Mouse (Mus musculus) embryo, embryonic 10 days (tissue): Measurements from ENCODE around the gene Gabarap.
"Not testable (repeated sequence)": the region's sequence is repeated elsewhere in the genome, so short reads cannot be mapped to it uniquely, and the experiment has no call there.

Source experiments
- DNase-seq: peaks from one replicate; pipeline ENCODE4 v3.0.0-alpha.2; 2015; ENCODE audit warnings: low spot score

Gene Gabarap

DNA sequence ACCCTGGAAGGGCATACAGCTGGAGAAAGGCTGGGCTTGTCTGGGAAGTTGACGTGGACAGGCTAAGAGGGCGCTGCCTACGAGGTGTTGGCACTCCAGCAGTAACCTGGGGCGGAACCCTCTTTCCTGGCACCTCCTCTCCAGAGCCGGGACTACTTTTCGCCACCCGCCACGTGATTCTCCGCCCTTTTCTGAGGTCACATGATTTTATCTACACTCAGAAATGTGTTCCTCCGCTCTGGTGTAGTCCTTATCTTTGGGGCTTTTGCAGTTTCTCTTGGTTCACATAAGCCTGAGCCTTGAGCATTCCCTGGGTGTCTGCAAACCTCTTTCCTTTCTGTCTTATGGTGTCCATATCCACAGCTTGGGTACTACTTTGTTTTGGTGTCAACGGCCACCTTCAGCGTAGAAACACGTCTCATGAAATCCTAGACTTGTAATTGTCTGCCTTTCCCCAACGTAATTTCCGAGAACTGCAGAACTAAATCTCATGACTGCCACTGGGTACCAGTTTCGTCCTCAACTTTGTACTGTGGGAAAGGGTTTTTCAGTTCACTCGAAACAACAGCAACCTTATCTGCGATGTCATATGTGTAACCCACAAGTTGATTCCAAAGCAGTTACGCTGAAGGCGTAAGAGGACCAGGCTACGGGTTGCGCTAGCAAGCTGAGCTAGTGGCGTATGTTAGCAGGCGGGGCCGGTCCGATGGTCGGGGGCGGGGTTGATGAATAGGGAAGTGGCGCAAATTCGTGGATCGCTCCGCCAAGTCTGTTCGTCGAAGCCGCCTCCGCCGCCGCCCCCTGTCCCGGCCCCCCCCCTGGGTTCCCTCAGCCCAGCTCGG is at the start of gene Gabarap:
Gene Gabarap, plus strand, starts transcription at position 294 of the 842 bp plus-strand sequence.
- peak; percentile 98 for DNase-seq

DNA sequence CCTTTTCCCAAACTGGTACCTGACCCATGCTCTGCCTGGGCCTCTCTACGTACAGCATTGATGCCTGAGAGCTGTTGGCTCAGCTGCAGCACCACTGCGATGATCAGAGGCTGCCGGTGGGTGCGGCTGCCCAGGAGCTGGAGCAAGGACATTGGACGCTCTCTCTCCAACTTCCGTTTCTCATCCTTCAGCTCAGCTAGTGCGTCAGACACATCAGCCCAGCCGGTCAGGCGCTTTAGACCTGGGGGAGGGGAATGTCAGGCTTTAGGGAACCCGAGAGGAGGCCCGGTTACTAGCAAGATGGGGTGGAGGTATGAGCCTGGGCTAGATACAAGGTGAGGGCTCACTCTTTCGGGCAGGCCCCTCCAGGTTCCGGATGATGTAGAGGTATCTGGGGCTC is 45.7 kb upstream of the Gabarap start:
- no peak for DNase-seq

DNA sequence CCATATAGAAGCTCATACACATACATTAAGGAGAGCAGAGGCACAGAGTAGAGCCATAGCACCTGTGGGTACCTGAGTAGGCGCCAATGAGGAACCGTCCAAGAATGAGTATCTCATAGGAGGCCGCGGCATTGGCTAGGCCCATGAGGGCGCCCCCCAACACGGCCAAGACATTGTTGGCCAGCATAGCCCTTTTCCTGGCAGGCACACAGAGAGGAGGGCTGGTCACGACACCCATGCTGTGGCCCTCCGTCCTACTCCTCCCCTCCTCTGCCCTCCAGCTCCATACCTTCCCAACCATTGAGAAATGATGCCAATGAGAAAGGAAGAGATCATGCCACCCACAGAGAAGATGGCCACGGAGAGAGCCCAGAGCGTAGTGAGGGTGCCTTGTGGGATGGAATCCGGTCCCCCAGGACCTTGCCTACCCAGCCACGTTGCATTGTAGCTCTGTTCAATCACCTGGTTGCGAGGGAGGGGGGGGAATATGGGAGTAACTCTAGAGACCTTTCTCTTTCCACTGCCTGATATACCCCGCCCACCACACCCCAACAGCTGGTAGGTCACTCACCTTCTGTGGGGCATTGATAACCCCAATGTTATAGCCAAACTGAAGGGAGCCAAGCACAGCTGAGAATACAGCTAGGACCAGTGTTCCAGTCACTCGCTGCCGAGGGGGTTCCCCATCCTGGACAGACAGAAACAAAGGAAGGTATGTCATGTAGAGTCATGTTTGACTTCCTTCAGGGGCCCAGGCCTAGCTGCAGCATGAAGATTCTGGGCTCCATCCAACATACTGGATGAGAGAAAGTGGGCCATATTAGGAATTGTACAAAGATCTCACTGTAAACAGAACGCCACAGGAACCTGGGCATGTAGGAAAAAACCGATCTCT is 44.7 kb upstream of the Gabarap start:
- DNase-seq = no peak

DNA sequence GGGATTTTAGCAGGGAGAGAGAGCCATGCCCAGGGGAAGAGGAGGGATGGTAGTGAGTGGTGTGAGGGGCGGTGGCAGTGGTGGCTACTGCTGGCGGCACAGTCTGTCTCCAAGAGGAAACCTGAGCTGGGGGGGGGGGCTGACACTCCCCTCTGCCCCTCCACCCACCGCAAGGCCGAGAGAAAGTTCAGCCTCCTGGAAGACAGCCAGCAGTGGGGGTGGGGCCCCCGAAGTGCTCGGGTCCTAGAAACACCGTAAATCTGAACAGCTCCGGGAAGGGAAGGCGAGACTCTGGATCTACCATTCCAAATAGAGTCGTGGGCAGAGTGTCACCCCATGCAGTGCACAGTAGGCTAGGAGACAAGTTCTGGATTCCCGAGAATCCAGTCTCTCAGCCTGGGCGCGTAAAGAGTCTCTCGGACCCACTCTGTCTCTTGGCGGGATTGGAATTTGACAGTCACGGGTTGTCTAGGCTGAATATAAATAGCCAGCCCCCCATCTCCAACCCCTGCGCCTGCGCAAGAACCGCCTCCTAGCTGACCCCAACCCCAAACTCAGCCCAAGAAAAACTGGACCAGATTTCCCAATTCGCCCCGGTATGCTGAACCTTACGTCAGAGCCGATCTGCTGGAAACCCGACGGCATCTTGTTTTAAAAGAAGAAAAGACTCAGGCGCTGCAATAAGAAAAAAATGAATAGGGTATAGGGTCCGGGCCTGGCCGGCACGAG is 43.4 kb upstream of the Gabarap start:
- DNase-seq = peak; percentile 37

DNA sequence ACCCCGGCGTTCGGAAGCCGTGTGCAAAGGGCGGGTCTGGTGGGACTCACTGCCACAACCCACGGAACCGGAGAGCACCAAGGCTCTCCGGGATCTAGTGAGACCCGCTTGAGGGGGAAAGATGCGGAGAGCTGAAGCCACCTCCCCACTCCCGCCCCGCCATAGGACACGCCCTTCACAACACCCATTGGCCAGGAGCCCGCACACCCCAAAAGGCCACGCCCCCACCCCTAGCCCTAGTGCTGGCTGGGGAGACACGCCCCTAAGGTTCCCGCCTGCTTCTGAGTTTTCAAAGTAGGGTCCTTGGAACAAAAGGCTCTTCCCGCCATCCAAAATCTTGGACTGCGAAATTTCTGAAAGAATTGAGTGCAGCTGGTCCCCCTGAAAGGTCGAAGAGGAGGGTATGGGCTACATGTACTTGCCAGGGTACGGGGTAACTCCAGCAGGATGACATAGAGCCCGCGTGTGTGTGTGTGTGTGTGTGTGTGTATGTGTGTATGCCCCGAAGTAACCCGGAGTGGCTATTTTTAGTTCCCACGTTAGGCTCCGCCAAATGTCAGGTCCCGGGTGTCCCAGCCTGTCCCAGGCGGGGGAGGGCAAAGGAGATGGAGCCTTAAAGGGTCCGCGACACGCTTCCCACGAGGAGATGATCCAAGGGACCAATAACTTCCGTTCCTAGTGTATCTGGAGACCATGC is 42.7 kb upstream of the Gabarap start, which contains the start of gene Slc2a4:
Gene Slc2a4, minus strand, starts transcription at position 123 of the 697 bp plus-strand sequence.
- DNase-seq = peak; percentile 95

DNA sequence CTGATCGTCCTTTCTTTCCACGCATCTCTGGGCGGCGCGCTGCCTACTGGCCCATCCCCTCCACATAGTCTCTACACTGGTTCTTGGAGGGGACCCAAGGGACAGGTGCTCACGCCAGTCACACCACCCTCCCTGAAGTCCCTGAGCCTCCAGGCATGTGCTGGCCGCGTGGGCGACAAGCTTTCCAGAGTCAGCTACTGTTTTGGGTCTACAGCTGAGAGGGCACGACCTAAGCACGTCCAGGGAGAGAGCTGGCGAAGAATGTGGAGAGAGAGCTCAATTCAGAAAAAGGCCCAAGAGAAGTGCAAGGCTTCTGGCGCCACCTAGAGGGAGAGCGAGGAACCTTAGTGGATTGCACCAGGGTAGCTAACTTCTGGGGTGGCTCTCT is 42.2 kb upstream of the Gabarap start:
- DNase-seq = peak; percentile 95

DNA sequence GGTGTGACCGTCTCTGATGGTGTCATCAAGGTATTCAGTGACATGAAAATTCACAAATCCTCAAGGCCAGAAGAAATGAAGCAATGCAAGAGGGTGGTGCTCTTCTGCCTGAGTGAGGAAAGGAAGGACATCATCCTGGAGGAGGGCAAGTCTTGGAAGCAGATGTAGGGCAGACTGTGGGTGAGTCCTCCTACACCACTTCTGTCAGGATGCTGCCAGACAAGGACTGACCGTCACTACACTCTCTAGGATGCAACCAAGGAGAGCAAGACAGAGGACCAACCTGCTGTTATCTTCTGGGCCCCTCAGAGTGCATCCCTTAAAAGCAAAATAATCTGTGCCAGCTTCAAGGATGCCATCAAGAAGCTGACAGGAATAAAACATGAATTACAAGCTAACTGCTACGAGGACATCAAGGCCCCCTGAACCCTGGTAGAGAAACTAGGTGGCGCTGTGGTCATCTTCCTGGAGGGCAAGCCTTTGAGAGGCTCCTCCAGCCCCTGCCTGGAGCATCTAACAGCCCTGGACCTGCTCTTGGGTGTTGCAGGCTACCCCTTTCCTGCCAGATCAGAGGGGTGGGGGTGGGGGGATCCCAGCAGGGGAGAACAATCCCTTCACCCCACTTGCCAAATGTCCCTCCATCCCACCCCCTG is 40.0 kb upstream of the Gabarap start:
- DNase-seq = peak; percentile 56

DNA sequence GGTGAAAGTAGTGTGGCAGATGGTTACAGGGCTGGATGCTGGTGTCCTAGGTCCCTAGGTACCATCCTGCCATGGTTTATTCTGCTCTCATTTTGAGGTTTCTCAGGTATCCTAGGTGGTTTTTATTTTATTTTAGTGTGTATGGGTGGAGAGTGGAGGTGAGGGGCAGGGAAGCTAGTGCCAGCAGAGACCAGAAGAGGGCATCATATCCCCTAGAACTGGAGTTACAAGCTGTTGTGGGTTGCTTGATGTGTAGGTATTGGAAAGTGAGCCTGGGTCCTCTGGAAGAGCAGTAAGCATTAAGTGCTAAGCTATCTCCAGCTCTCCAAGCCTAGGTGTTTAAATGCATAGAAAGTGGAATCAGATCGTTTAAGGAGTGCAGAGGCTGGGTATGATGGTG is 38.7 kb upstream of the Gabarap start:
- DNase-seq = no peak

DNA sequence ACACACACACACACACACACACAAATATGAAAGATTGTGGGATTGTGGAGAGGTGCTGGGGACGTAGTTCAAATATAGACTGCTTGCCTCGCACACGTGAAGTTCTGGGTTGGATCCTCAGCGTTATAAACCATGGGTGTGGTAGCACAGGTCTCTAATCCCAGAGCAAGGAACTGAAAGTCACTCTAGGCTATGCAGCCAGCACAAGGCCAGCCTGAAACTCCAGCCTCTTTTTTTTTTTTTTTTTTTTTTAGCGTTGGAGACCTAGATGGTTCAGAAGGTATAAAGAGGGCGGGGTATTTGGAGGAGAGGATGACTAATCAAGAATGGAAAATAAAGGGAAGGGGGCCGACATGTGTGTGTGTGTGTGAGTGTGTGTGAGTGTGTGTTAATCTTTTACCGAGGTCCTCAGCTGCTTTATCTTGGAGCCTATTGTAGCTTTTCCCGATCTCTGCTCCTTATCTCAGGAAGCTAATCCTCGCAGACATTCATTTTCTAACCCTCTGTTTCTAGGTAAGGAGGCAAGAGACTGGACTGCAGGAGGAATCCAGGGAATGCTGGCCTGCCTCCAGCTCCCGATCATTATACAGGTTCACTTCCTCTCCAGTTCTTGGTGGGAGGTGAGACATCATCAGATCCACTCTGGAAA is 37.6 kb upstream of the Gabarap start:
- DNase-seq = no peak

DNA sequence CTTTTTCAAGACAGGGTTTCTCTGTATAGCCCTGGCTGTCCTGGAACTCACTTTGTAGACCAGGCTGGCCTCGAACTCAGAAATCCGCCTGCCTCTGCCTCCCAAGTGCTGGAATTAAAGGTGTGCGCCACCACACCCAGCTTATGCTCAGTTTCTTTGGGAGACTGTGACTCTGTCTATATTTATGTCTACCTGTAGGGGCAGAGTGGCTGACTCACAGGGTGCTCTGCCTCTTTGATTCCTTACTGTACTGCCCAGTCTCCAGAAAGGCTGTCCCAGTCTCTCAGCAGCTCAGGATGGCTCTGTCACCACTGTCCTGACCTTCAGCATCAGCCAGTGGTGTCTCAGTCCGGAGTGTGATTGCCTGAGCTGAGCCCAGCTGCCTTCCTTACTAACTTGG is 35.3 kb upstream of the Gabarap start:
- not testable (repeated sequence) for DNase-seq

DNA sequence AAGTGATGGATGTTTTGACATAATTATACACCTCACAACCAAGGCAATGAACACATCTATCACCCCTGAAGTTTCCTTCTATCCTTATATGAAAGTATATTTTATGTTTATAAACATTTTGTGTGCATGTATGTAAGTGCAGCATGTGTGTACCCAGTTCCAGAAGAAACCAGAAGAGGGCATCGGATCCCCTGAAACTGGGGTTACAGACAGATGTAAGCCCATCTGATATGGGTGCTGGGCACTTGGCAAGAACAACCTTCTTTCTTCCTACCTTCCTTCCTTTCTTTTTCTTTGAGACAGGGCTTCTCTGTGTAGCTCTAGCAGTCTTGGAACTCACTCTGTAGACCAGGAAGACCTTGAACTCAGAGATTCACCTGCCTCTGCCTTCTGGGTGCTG is 34.7 kb upstream of the Gabarap start:
- DNase-seq = no peak

DNA sequence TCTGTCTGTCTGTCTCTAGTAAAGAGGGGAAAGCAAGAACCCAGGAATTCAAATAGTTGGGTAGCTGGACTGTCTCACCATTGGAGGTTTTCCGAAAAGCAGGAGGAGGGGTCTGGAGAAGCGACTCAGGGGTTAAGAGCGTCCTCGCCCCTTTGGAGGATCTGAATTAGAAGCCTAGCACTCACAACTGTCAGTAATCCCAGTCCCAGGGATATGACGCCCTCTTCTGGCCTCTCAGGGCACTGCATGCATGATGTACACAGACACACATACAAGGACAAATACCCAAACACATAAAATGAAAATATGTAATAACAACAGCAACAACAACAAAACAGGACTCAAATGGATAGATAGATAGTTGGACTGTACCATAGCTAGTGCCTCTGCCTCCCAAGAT is 30.3 kb upstream of the Gabarap start:
- DNase-seq = peak; percentile 39

DNA sequence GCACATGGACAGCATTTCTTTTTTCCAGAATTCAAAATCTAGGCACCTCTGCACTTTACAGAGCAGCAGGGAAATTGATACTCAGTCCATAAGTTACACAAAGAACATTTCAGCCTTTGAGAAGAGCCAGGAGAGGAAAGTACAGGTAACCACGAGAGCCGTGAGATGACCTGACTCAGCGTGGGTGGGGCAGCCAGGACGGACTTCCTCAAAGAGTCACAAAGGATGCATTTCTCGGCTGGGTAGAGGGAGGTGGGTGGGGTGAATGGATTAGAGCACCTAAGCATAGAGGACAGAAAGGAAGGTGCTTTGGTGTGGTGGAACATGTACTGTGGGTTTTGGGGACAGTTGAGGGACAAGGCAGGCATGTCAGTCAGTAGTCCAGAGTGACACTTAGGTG is 29.1 kb upstream of the Gabarap start:
- DNase-seq = no peak

DNA sequence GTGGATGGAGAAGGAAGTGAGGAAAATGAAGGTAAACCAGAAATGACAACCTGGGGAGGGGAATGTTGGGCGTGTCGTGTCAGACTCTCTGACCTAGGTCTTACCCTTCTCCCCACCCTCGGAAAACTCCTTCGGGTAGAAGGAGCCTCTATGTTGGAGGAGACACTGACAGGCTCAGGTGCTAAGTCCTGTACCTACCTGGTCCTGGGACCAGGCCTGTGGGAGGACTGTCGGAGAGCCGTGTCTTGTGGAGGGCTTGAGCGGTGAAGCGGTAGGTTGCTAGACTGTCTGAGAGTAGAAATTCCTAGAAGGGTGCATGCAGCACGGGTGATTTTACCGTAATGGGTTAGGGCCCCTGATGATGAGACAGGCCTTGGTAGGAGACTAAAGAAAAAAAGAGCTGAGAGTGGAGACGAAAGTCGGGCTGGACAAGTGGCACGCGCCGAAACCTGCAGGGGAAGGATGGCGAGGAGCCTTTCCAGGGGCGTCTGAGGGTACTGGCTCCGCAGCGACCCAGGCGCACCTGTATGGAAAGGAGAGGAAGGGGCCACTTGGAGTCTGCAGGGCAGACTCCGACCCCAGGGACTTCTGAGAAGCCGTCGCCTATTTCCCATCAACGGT is 26.2 kb upstream of the Gabarap start, which contains the start of gene Cldn7:
Gene Cldn7, plus strand, starts transcription at position 130 of the 621 bp plus-strand sequence.
- no peak for DNase-seq

DNA sequence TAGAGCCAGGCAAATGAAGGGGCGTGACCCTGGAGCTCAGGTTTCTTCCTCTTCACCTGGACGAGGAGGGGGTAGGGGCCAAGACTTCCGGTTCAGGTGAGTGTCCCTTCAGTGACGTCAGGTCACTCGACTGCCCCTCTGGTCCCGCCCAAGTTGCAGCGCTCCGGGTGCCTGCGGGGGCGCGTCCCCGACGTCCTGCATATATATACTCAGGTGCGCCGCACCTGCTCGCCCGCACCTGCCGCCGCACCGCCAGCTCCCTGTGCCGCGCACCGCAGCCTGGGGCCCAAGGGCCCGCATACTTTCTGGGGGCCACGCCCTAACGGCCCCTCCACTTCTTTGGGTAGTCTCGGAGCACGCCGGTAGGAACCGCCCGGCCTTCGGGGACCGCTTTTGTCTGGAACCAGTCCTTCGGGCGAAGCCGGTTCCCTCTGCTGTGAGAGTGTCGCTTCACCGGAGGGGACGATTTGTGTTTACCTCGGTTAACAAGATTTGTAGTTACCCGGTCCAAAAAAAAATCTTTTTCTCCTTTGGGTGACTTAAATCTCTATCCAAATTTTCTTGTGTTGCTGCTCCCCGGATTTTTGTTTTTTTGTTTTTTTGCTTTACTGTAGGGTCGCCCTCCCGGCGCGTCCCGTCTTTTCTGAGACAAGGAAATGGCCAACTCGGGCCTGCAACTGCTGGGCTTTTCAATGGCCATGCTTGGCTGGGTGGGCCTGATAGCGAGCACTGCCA is 25.5 kb upstream of the Gabarap start:
- peak; percentile 59 for DNase-seq

DNA sequence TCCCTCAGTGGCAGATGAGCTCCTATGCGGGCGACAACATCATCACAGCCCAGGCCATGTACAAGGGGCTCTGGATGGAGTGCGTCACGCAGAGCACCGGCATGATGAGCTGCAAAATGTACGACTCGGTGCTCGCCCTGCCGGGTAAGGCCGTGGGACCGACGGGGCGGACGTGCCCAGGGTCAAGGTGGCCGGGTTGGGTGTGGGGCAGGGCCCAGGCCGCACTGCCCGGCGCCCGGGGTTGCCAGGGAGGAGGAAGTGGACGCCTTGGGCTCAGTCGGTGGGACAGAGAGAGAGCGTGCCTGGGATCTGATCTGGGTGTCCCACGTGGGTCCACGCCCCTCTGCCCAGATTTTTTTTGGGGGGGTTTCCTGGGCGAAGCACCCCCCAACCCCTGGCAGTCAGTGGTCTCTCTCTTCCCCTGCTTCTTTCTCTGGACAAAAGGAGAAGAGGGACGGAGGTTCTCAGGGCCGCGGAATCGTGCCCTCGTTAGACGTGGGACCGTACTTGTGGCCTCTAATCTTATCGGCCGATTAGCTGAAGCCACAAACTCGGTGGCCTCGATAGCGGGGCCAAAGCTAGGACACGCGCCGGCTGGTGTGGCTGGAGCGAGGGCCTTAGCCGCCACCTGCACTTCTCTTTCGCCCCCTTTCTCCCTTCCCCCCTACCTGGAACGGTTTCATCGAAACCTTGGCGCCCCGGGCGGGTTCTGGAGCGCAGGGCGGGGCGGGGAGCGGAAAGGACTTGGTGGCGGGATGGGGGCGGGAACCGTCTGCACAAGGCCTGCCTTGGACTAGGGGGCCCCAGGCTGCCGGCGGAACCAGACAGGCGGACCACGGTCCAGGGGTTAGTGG is 24.7 kb upstream of the Gabarap start:
- DNase-seq = peak; percentile 27

DNA sequence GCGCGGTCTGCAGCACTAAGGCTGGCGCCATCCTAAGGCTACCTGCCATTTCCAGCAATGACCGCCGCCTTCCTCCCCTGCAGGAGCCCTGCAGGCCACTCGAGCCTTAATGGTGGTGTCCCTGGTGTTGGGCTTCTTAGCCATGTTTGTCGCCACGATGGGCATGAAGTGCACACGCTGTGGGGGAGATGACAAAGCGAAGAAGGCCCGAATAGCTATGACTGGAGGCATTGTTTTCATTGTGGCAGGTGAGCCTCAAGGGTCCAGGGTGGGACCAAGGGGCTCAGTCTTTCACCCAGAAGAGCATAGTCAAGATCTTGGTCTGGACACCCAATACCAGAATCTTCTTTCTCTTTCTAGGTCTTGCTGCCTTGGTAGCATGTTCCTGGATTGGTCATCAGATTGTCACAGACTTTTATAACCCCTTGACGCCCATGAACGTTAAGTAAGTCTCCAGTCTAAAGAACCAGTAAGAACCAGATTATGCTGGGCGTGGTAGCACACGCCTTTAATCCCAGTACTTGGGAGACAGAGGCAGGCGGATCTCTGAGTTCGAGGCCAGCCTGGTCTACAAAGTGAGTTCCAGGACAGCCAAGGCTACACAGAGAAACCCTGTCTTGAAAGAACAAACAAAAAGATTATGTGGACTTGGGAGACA is 24.0 kb upstream of the Gabarap start:
- peak; percentile 47 for DNase-seq

DNA sequence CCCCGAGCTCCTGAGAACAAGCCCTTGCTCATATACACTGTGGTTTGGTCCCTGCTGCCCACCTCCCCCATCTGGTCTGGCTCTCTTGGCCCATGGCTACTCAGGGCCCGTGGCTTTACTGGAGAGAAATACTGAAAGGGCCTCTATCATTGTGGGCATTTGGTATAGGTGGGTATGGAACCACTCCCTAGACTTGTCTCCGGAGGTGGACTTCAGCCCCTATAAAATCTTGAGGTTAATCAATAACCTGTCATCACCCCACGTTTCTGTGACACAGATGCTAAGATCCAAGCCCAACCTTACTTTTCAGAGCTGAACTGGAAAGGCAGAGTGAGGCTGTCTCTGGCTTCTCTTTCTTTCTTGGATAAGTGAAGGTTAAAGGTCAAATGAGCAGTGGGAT is 22.1 kb upstream of the Gabarap start:
- DNase-seq = no peak
